Mouse (Mus musculus): Measurements from ENCODE around the gene Cd82. TPM values are rescaled to one million over a fixed set of nuclear protein-coding genes. Genes with fewer than 3 reads are reported as not detected.

Cd82 gene
- polyA plus RNA-seq, 1 experiment from 2014 or later: 5.3 TPM

GRCm38 (mm10) chr2:93460786-93461469, 2.0 kb downstream of the Cd82 start:
- Histone ChIP-seq H3K4me1 (peaks cover 26% of the 10 kb centered on the region), H3K27me3 (ENCODE audit: poor library complexity, severe bottlenecking) (peaks cover 72% of the 10 kb centered on the region), H3K9me3 (peaks cover 8% of the 10 kb centered on the region), H3K4me3 (no peak overlapping the region; the same call in 1 of the 2 replicates), H3K36me3 (replicated peaks) (no peaks in the 10 kb centered on the region), H3K27ac (no peak overlapping the region)
- WGBS: 84% methylated on average over 6 of the region's 6 CpGs
- DNase-seq (ENCODE audit: extremely low spot score, low spot score): no peak

DNA sequence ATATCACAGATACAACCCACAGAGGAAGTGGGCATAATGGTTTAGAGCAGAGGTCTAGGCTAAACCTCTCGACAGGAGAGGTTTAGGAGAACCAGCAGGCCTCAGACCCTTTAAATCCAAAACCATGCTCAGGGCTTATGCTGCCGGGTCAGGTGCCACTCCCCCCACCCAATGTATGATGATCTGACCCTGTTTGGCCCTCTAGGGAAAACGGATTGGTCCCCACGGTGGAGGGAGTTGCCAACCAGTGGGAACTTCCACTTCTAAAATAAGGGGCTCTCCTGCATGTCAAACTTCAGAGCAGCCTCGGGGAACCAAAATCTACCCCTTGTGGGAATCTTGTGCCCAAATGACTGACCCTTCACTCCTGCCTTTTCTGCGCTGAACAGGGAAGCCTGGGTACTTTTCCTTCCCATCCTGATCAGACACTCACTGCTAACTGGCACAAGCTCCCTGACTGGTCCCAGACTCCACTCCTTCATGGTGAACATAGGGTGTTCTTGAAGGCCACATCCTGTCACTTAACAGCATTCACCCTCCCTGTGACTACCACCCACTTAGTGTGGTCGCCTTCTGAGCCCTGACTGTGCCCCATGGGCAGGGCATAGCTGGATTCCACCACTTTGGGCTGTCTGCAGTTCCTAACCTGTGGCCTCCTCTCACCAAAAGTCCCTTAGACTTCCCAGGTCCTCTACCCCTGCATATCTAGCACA, 3.6 kb downstream of the Cd82 start:
- Histone ChIP-seq H3K4me3 (no peak overlapping the region), H3K27ac (no peak overlapping the region), H3K4me1 (peaks cover 26% of the 10 kb centered on the region), H3K36me3 (replicated peaks) (no peaks in the 10 kb centered on the region), H3K27me3 (ENCODE audit: poor library complexity, severe bottlenecking) (peaks cover 71% of the 10 kb centered on the region), H3K9me3 (peaks cover 8% of the 10 kb centered on the region)
- no peak for DNase-seq (ENCODE audit: extremely low spot score, low spot score)
- WGBS: 82% methylated on average over 7 of the region's 7 CpGs

GRCm38 (mm10) chr2:93458332-93459207, 4.4 kb downstream of the Cd82 start:
- H3K27ac ChIP-seq: no peak overlapping the region
- H3K4me3 ChIP-seq: no peak overlapping the region
- WGBS: 81% methylated on average over 8 of the region's 8 CpGs
- H3K36me3 ChIP-seq (replicated peaks): no peaks in the 10 kb centered on the region
- peaks cover 8% of the 10 kb centered on the region for H3K9me3 ChIP-seq
- no peak for DNase-seq (ENCODE audit: extremely low spot score, low spot score)
- peaks cover 25% of the 10 kb centered on the region for H3K4me1 ChIP-seq
- peaks cover 63% of the 10 kb centered on the region for H3K27me3 ChIP-seq (ENCODE audit: poor library complexity, severe bottlenecking)

DNA sequence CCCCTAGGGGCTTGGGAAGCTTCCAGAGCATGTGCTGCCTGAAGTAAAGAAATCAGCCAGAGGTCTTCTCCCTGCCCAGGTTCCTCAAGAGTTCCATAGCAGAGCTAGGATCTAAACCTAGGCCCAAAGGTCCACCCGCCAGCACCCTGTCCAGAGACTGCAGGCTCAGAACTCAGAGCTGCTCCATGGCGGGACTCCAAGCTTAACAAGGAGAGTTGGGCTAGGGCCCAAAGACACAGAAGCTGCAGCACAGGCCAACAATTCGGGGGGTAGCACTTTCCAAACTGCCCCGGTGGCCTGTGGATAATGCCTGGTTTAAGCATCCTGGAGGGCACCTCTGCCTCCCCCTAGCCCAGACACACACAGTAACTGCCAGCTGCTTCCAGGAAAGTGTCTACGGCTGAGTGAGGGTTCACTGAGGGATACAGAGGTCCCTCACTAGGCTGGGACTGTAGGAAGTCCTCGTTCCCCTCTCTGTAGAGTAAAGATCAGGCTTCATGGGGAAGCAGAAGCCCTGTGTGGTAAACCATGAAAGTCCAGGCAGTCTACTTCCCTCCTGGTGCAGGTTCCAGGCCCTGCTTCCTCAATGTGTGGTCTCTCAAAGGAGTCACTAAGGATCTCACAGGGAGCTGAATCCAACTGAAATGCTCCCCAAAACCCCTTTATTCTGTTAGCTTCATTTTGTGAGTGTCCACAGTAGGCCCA, 5.4 kb downstream of the Cd82 start:
- Histone ChIP-seq H3K9me3 (peaks cover 8% of the 10 kb centered on the region), H3K4me1 (peaks cover 18% of the 10 kb centered on the region), H3K4me3 (no peak overlapping the region), H3K36me3 (replicated peaks) (no peaks in the 10 kb centered on the region), H3K27me3 (ENCODE audit: poor library complexity, severe bottlenecking) (peaks cover 53% of the 10 kb centered on the region), H3K27ac (no peak overlapping the region)
- DNase-seq (ENCODE audit: extremely low spot score, low spot score): no peak
- WGBS: 85% methylated on average over 6 of the region's 6 CpGs

DNA sequence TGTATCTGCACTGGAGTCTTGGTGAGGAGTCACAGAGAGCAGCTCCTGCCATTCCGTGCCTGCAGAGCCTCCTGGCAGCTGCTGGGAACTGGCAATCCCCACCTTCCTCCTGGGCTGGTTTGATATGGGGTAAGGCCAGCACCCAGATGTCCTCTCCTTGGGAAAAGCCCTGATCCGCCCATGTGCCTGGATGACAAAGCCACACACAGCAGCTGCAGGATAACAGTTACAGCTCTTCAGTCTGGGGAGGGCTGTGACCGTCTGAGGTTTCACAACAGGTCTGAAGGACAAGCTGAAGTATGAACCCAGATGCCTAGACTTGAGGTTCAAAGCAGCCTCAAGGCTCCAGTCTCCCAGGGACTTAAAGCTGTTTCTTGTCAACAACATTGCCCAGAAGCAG, 6.8 kb downstream of the Cd82 start:
- no peak for DNase-seq (ENCODE audit: extremely low spot score, low spot score)
- H3K27me3 ChIP-seq (ENCODE audit: poor library complexity, severe bottlenecking): peaks cover 43% of the 10 kb centered on the region
- H3K9me3 ChIP-seq: peaks cover 8% of the 10 kb centered on the region
- H3K4me1 ChIP-seq: peaks cover 18% of the 10 kb centered on the region
- no peak overlapping the region for H3K27ac ChIP-seq
- H3K36me3 ChIP-seq (replicated peaks): no peaks in the 10 kb centered on the region
- WGBS: 79% methylated on average over 3 of the region's 3 CpGs
- H3K4me3 ChIP-seq: no peak overlapping the region

GRCm38 (mm10) chr2:93454817-93455591, 7.9 kb downstream of the Cd82 start:
- H3K27ac ChIP-seq: no peak overlapping the region
- H3K27me3 ChIP-seq (ENCODE audit: poor library complexity, severe bottlenecking): peaks cover 34% of the 10 kb centered on the region
- no peaks in the 10 kb centered on the region for H3K36me3 ChIP-seq (replicated peaks)
- no peak for DNase-seq (ENCODE audit: extremely low spot score, low spot score)
- 0 out of 2 replicates have a peak, but pooled peaks cover 3% of the 10 kb centered on the region for H3K9me3 ChIP-seq
- H3K4me1 ChIP-seq: peaks cover 23% of the 10 kb centered on the region
- H3K4me3 ChIP-seq: no peak overlapping the region
- WGBS: 89% methylated on average over 3 of the region's 3 CpGs

- Histone ChIP-seq H3K4me3 (no peak overlapping the region), H3K36me3 (replicated peaks) (no peaks in the 10 kb centered on the region), H3K27me3 (ENCODE audit: poor library complexity, severe bottlenecking) (peaks cover 28% of the 10 kb centered on the region; the same call in 1 of the 2 replicates), H3K27ac (no peak overlapping the region), H3K9me3 (no peaks in the 10 kb centered on the region), H3K4me1 (peaks cover 23% of the 10 kb centered on the region)
- 87% methylated on average over 10 of the region's 10 CpGs for WGBS
- no peak for DNase-seq (ENCODE audit: extremely low spot score, low spot score)
These were observed 8.6 kb downstream of the Cd82 start for GRCm38 (mm10) chr2:93454334-93454733.

GRCm38 (mm10) chr2:93453046-93453445, 9.9 kb downstream of the Cd82 start:
- Histone ChIP-seq H3K27ac (no peak overlapping the region), H3K36me3 (replicated peaks) (no peaks in the 10 kb centered on the region), H3K9me3 (no peaks in the 10 kb centered on the region), H3K27me3 (ENCODE audit: poor library complexity, severe bottlenecking) (peaks cover 15% of the 10 kb centered on the region; the same call in 1 of the 2 replicates), H3K4me3 (no peak overlapping the region), H3K4me1 (peaks cover 31% of the 10 kb centered on the region)
- 81% methylated on average over 4 of the region's 4 CpGs for WGBS
- no peak for DNase-seq (ENCODE audit: extremely low spot score, low spot score)

GRCm38 (mm10) chr2:93452506-93452905, 10.4 kb downstream of the Cd82 start:
- H3K36me3 ChIP-seq (replicated peaks): no peaks in the 10 kb centered on the region
- no peaks in the 10 kb centered on the region for H3K9me3 ChIP-seq
- no peak overlapping the region for H3K4me3 ChIP-seq
- peaks cover 36% of the 10 kb centered on the region for H3K4me1 ChIP-seq
- no peak overlapping the region for H3K27ac ChIP-seq
- WGBS: 86% methylated on average over 4 of the region's 4 CpGs
- H3K27me3 ChIP-seq (ENCODE audit: poor library complexity, severe bottlenecking): 0 out of 2 replicates have a peak, but pooled peaks cover 12% of the 10 kb centered on the region
- DNase-seq (ENCODE audit: extremely low spot score, low spot score): no peak

DNA sequence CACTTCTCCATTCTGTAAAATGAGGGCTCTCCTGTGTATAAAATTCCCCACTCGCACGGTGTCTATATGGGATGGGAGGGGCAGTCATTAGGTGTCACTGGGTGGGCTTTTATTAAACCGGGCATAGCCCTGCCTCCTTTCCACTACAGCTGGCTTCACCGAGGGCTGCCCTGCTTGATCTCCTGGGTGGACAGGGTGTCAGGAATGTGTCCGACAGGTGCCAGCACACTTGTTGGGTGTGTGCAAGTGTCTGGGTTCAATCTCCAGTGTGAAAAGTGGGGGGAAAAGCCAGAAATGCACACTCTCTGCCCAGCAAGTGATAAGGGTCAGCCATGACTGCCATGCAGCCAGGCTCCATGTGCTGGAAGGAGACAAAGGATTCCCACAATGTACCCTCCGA, 10.9 kb downstream of the Cd82 start:
- peaks cover 41% of the 10 kb centered on the region for H3K4me1 ChIP-seq

DNA sequence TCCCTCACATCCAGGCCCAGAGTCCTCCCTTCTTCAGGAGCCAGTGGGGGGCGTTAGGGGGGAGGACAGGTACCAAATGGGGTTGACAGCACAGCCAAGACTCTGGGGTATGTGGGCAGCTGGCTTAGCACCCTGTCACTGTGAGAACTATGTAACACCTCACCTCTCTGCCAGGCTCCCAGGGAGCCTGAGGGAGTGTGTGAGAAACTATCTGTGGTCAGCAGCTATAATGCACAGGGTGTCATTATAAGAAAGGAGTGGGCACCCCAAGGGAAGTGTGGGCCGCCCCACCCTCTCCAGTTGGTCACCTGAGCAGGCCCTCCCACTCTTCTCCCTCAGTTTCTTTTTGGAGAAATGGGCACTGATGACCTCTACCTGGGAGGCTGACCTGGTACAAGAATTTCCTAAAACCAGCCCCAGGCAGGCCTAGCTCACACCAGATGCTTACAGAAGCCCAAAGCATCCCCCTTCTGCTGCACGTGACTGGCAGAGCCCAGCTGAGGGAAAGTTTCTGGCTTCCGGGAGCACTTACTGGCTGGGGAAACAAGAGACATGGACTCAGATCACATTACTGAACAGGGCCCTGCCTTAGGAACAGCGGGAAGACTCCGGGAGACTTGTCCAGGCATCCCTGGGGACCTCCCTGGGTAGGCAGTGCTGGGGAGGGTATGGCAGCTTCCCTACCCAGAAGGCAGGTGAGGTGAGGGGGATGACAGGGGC, 11.6 kb downstream of the Cd82 start:
- WGBS: 50% methylated on average over 6 of the region's 6 CpGs
- H3K27ac ChIP-seq: peak overlapping the region; percentile 62

More for the DNA sequence above, 10.9 kb downstream of the Cd82 start:
- Histone ChIP-seq H3K27me3 (ENCODE audit: poor library complexity, severe bottlenecking) (0 out of 2 replicates have a peak, but pooled peaks cover 7% of the 10 kb centered on the region), H3K4me3 (no peak overlapping the region), H3K9me3 (no peaks in the 10 kb centered on the region), H3K27ac (peak overlapping the region; percentile 62), H3K36me3 (replicated peaks) (no peaks in the 10 kb centered on the region)
- no peak for DNase-seq (ENCODE audit: extremely low spot score, low spot score)
- 82% methylated on average over 6 of the region's 6 CpGs for whole genome bisulfite sequencing

More for the DNA sequence above, 11.6 kb downstream of the Cd82 start:
- H3K36me3 ChIP-seq (replicated peaks): no peaks in the 10 kb centered on the region
- H3K9me3 ChIP-seq: no peaks in the 10 kb centered on the region
- 0 out of 2 replicates have a peak, but pooled peaks cover 5% of the 10 kb centered on the region for H3K27me3 ChIP-seq (ENCODE audit: poor library complexity, severe bottlenecking)
- H3K4me1 ChIP-seq: peaks cover 45% of the 10 kb centered on the region
- no peak overlapping the region for H3K4me3 ChIP-seq
- DNase-seq (ENCODE audit: extremely low spot score, low spot score): no peak
